Mouse (Mus musculus): ENCODE results near the gene Med12l. TPM values are rescaled to one million over a fixed set of nuclear protein-coding genes. Genes with fewer than 3 reads are reported as not detected.

The Med12l gene
- polyA plus RNA-seq, 1 experiment = 0.01 TPM

DNA sequence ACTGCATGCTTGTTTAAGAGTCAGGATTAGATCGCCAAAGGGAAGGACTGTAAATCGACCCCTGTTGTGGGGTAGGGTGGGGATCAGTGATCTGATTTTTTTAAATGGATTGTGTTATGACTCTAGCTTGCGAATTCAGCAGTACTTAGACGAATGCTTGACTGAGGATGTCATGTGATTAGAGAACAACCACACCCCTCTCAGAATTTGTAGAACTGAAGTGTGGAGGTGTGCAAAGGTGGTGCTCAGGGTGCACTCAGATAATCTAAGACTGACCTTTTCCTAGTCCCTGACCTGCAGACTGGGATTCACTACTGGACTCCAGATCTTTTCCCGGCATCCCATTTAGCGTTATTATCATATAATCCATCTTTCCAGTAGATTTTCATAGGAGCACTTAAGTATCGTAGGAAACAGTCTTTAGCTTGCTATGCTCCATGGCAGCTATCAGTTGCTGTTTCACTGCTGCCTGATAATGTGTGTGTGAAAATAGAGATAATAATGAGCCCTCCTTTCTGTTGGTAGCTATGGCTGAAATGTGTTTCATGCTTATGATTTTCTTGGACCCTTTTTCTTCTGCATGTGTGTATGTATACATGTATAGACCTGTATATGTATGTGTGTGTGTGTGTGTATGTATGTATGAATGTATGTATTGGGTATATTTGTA lies 116.3 kb downstream of the Med12l start:
- Histone ChIP-seq H3ac (ENCODE audit: control insufficient read depth, insufficient read length) (no peak overlapping the region), H3K36me3 (ENCODE audit: control insufficient read depth, insufficient read depth) (no peaks in the 10 kb centered on the region), H3K4me2 (ENCODE audit: low read depth) (no peak overlapping the region), H3K79me2 (ENCODE audit: control insufficient read depth, insufficient read depth) (no peaks in the 10 kb centered on the region), H3K4me3 (no peak overlapping the region), H3K27me3 (ENCODE audit: control insufficient read depth, insufficient read depth, insufficient read length) (no peaks in the 10 kb centered on the region)
- TF ChIP-seq POLR2AphosphoS2 (IDR thresholded peaks at IDR 0.05; ENCODE audit: insufficient read length, low read depth) = no peak
- TF ChIP-seq REST (IDR thresholded peaks at IDR 0.05; ENCODE audit: insufficient read depth, insufficient read length) = no peak

DNA sequence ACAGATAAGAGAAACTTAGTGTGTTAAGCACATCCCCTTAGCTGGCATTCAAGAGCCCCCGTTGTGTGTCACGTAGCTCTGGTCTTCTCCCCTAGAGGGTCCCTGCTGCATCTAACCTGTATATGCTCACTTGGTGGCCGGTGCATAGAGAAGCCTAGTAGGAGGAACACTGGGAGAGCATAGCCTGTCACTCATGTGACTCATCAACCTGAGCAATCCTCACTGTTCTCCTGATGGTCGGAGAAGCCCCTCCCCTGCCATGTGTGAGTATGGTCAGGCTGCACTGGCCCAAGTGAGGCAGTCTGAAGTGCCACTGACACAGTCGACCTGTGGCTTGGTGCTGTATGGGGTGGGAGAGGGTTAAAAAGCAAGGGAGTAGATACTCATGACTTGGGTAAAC lies 119.4 kb downstream of the Med12l start:
- no peak overlapping the region for H3K4me2 ChIP-seq (ENCODE audit: low read depth)
- no peaks in the 10 kb centered on the region for H3K27me3 ChIP-seq (ENCODE audit: control insufficient read depth, insufficient read depth, insufficient read length)
- H3K79me2 ChIP-seq (ENCODE audit: control insufficient read depth, insufficient read depth) = no peaks in the 10 kb centered on the region
- no peaks in the 10 kb centered on the region for H3K36me3 ChIP-seq (ENCODE audit: control insufficient read depth, insufficient read depth)
- no peak overlapping the region for H3ac ChIP-seq (ENCODE audit: control insufficient read depth, insufficient read length)
- no peak overlapping the region for H3K4me3 ChIP-seq
- TF ChIP-seq TCF12 (IDR thresholded peaks at IDR 0.05; ENCODE audit: insufficient read depth, poor library complexity, severe bottlenecking) (no peak), USF1 (IDR thresholded peaks at IDR 0.05; ENCODE audit: low read depth) (no peak), SRF (IDR thresholded peaks at IDR 0.05; ENCODE audit: control insufficient read depth, insufficient read length, low read depth) (no peak), MYOG (IDR thresholded peaks at IDR 0.05; ENCODE audit: control insufficient read depth in 1 of 3, insufficient read depth in 1 of 3, insufficient read length in 2 of 3, low read depth in 2 of 3) (no peak), MYOD1 (IDR thresholded peaks at IDR 0.05; ENCODE audit: control insufficient read depth in 1 of 3, insufficient read length in 2 of 3, low read depth in 2 of 3) (no peak), CEBPB (IDR thresholded peaks at IDR 0.05; ENCODE audit: insufficient read depth, poor library complexity, severe bottlenecking) (no peak), REST (IDR thresholded peaks at IDR 0.05; ENCODE audit: insufficient read depth, insufficient read length) (no peak), MAX (IDR thresholded peaks at IDR 0.05; ENCODE audit: low read depth) (no peak), POLR2AphosphoS2 (IDR thresholded peaks at IDR 0.05; ENCODE audit: insufficient read length, low read depth) (no peak), POLR2A (IDR thresholded peaks at IDR 0.05; ENCODE audit: insufficient read length, low read depth) (no peak), TCF3 (IDR thresholded peaks at IDR 0.05; ENCODE audit: insufficient read length, low read depth) (no peak), E2F4 (IDR thresholded peaks at IDR 0.05; ENCODE audit: insufficient read depth) (no peak)

DNA sequence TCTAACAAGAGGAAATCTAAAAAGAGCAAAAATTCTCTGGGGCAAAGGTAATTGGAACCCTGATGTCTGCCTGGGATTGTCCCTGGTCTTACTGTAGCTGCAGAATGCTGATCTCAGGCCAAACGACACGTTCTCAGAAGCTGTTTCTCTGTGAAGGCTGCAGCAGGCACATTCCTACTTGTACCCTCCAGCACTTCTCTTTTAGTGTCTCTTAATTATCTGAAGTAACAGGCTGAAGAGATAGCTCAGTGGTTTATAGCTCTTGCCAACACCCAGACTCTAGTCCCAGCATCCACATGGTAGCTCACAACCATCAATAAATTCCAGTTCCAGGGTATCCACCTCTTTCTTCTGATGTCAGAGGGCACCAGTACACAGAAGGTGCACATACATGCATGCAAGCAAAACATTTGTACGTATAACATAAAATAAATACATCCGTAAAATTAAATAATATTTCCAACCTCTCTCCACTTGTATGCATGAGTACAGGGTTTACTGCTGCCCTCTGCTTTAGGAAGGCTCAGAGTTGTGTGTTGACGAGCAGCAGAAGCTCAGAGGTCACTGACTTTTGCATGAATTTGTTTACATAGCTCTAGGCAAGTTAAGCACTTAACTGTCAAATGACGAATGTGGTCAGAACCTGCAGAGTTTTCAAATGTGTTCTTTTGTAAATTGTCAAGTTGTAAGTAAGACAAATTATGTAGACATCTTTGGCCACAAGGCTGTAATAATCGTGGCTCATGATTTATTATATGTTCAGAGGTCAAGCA lies 120.3 kb downstream of the Med12l start:
- Histone ChIP-seq H3ac (ENCODE audit: control insufficient read depth, insufficient read length) (no peak overlapping the region), H3K36me3 (ENCODE audit: control insufficient read depth, insufficient read depth) (no peaks in the 10 kb centered on the region), H3K4me3 (no peak overlapping the region), H3K4me2 (ENCODE audit: low read depth) (no peak overlapping the region), H3K79me2 (ENCODE audit: control insufficient read depth, insufficient read depth) (no peaks in the 10 kb centered on the region), H3K27me3 (ENCODE audit: control insufficient read depth, insufficient read depth, insufficient read length) (no peaks in the 10 kb centered on the region)
- TF ChIP-seq USF1 (IDR thresholded peaks at IDR 0.05; ENCODE audit: low read depth) (no peak), MAX (IDR thresholded peaks at IDR 0.05; ENCODE audit: low read depth) (no peak), CEBPB (IDR thresholded peaks at IDR 0.05; ENCODE audit: insufficient read depth, poor library complexity, severe bottlenecking) (no peak), POLR2A (IDR thresholded peaks at IDR 0.05; ENCODE audit: insufficient read length, low read depth) (no peak), E2F4 (IDR thresholded peaks at IDR 0.05; ENCODE audit: insufficient read depth) (no peak), TCF12 (IDR thresholded peaks at IDR 0.05; ENCODE audit: insufficient read depth, poor library complexity, severe bottlenecking) (no peak), MYOD1 (IDR thresholded peaks at IDR 0.05; ENCODE audit: control insufficient read depth in 1 of 3, insufficient read length in 2 of 3, low read depth in 2 of 3) (no peak), POLR2AphosphoS2 (IDR thresholded peaks at IDR 0.05; ENCODE audit: insufficient read length, low read depth) (no peak), REST (IDR thresholded peaks at IDR 0.05; ENCODE audit: insufficient read depth, insufficient read length) (no peak), MYOG (IDR thresholded peaks at IDR 0.05; ENCODE audit: control insufficient read depth in 1 of 3, insufficient read depth in 1 of 3, insufficient read length in 2 of 3, low read depth in 2 of 3) (no peak), TCF3 (IDR thresholded peaks at IDR 0.05; ENCODE audit: insufficient read length, low read depth) (no peak), SRF (IDR thresholded peaks at IDR 0.05; ENCODE audit: control insufficient read depth, insufficient read length, low read depth) (no peak)

DNA sequence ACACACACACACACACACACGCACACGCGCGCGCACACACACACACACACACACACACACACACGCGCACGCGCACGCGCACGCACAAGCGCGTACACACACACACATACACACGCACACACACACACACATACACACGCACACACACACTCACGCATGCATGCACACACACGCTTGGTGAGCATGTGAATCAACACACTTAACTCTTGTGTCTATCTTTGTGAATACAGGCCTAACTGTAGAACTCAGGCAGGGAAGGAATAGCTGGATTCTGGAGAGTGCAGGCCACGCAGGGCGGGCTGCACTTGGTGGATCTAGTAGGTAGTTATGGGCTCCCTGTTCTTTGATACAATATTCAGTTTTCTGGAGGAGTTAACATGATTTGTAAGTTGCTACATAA lies 123.1 kb downstream of the Med12l start:
- no peak overlapping the region for H3ac ChIP-seq (ENCODE audit: control insufficient read depth, insufficient read length)
- no peaks in the 10 kb centered on the region for H3K27me3 ChIP-seq (ENCODE audit: control insufficient read depth, insufficient read depth, insufficient read length)
- no peak overlapping the region for H3K4me2 ChIP-seq (ENCODE audit: low read depth)
- TF ChIP-seq E2F4 (IDR thresholded peaks at IDR 0.05; ENCODE audit: insufficient read depth) (no peak), MYOD1 (IDR thresholded peaks at IDR 0.05; ENCODE audit: control insufficient read depth in 1 of 3, insufficient read length in 2 of 3, low read depth in 2 of 3) (no peak), MAX (IDR thresholded peaks at IDR 0.05; ENCODE audit: low read depth) (no peak), USF1 (IDR thresholded peaks at IDR 0.05; ENCODE audit: low read depth) (no peak), REST (IDR thresholded peaks at IDR 0.05; ENCODE audit: insufficient read depth, insufficient read length) (no peak), TCF12 (IDR thresholded peaks at IDR 0.05; ENCODE audit: insufficient read depth, poor library complexity, severe bottlenecking) (no peak), TCF3 (IDR thresholded peaks at IDR 0.05; ENCODE audit: insufficient read length, low read depth) (no peak), POLR2A (IDR thresholded peaks at IDR 0.05; ENCODE audit: insufficient read length, low read depth) (no peak), CEBPB (IDR thresholded peaks at IDR 0.05; ENCODE audit: insufficient read depth, poor library complexity, severe bottlenecking) (no peak), SRF (IDR thresholded peaks at IDR 0.05; ENCODE audit: control insufficient read depth, insufficient read length, low read depth) (no peak), MYOG (IDR thresholded peaks at IDR 0.05; ENCODE audit: control insufficient read depth in 1 of 3, insufficient read depth in 1 of 3, insufficient read length in 2 of 3, low read depth in 2 of 3) (no peak), POLR2AphosphoS2 (IDR thresholded peaks at IDR 0.05; ENCODE audit: insufficient read length, low read depth) (no peak)
- no peaks in the 10 kb centered on the region for H3K79me2 ChIP-seq (ENCODE audit: control insufficient read depth, insufficient read depth)
- H3K4me3 ChIP-seq = no peak overlapping the region
- no peaks in the 10 kb centered on the region for H3K36me3 ChIP-seq (ENCODE audit: control insufficient read depth, insufficient read depth)
